Mouse (Mus musculus) right cerebral cortex, adult 2 months (tissue): ENCODE data around the gene Sash1.

Experiments used
- DNase-seq, 2 experiments: peaks; one replicate each; pipeline ENCODE4 v3.0.0; 2021 to 2022; ENCODE audit warnings: low spot score in 2 of 2

Gene Sash1

DNA sequence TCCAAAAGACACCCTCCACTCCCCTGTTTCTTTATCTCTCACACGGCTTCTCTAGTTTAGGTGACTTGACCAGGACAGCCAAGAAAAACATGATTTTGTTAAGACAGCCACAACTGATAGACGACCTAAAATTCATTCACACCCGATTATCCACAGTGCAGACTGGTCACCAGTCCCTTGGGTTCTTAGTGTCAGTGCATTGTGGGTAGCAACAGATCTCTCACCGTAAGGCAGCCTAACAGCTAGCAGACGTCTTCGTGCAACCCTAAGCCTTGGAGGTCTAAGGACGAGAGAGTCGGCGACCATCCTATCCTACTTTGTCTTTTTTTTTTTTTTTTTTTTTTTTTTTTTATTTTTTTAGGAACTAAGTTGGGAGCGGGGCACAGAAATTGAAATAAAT, 34.2 kb downstream of the Sash1 start:
- no peak for DNase-seq

DNA sequence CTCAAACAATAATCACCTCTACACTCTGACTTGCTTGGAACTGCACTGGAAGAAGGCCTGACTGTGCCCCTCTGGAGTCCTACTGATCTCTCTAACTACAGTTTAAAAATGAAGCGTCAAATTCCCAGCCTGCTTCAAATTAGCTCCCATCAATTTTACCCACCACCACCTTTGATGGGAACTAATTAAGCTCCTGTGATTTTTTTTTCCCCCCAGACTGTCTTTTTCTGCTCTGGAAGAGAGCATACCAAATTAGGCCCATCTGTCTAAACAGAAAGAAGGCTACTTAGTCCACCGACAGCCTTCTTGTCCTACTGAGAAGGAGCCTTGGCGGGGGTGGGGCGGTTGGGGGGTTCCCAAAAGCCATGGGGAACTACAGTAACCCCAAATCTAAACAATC, 37.9 kb downstream of the Sash1 start:
- no peak for DNase-seq

- no peak for DNase-seq
Measured at GRCm38 (mm10) chr10:8846258-8846657, 39.6 kb downstream of the Sash1 start.

DNA sequence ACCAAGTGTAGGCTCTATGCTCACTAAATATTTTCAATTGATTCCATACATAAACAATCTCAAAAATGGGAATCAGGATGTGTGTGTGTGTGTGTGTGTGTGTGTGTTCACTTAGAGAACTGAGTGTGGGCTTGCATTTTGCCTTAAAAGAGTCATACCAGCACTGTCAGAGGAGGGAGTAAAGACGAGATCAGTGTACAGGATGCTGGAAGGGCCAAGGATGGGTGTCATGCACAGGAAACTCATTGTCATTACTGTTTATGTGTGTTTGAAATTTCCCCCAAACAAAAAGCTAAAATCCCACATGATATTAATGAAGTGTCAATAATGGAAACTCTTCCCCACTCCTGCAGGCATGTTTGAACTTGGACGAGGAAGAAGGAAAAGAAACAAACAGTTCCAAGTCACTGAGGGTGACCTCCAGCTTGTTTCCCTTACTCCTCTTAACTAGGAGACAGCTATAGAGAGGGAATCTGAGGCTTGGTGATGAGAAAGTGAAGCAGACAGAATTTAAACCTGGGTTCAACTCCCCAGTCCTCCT, 40.6 kb downstream of the Sash1 start:
- DNase-seq: no peak

- DNase-seq: no peak
Measured at GRCm38 (mm10) chr10:8839956-8840355, 45.9 kb downstream of the Sash1 start.

GRCm38 (mm10) chr10:8833816-8834464, 51.9 kb downstream of the Sash1 start:
- DNase-seq: peak in 1 of 2 experiments; percentile 25

DNA sequence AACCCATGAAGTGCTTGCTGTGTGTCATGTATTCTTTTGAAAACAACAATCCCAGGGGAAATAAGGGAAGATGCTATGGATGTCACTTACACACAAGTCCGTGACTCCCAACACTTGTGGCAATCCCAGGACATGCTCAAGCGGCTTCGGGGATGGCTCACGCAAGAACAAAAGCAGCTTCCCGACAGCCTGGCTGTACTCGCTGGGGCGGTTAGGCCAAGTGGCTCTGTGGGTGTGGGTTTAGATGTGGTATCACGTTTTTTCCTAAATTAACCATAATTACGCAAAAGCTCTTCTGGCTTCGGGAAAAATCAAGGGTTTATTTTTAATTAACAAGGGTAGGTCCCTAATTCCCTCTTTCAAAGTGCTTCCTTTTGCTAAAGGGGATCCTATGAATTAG, 59.6 kb downstream of the Sash1 start:
- DNase-seq: no peak

DNA sequence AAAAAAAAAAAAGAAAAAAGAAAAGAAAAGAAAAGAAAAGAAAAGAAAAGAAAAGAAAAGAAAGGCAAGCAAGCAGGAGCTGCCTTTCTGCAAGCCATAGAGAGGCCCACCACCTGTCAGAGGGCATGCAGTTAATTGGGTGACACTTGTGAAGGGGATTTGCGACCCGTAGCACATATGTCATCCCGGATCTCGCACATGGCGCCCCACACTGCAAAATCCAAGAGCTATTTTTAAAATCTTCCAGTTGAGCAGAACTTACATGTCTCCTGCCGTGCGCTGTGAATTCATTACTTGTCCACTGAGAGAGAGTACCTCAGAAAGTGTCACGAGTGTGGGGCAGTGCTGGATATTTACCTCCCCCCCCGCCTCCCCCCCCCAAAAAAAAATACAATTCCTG, 60.0 kb downstream of the Sash1 start:
- DNase-seq: no peak

GRCm38 (mm10) chr10:8818066-8818465, 67.8 kb downstream of the Sash1 start:
- no peak for DNase-seq

DNA sequence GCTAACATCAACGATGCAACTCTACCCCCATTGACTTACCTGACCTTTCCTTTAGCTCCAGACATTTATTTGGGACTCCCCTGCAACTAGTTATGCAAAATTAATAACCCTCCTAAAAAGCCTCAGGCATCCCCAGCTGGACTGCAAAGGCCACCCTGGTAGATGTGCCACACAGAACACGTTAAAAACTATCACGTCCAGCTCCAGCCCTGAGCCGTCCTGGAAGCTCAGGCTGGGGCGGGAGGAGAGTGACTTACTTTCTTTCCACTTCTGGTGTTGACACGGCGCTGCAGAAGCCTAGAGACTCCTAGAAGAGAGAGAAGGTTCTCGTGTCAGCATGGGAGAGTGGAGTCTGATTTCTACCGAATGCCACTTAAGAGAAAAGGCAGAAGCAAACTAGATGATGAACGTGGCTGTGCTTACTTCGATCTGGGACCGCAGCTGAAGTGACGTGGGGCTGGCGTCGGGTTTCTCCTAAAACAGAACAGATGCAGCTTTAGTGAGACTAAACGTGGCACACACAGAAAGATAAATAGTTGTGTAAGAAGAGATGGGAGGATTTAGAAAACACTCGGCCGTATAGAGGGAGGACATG, 71.8 kb downstream of the Sash1 start:
- DNase-seq: no peak

DNA sequence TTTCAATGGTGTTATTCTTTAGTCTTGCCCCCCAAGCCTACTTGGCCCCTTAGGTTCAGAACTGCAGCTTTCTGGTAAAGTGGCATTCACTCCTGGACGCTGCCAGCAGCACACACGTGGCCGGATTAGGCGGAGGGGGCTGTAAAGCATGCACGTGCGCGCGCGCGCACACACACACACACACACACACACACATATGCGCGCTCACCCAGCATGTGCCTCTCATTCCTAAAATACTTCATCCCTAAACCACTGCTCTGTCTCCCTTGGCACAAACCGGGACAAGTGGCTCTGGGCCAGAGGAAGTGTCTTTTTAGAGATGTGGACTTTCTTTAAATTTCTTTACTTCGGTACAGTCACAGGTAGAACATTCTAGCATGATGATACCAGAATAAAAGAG, 72.6 kb downstream of the Sash1 start:
- DNase-seq: no peak

DNA sequence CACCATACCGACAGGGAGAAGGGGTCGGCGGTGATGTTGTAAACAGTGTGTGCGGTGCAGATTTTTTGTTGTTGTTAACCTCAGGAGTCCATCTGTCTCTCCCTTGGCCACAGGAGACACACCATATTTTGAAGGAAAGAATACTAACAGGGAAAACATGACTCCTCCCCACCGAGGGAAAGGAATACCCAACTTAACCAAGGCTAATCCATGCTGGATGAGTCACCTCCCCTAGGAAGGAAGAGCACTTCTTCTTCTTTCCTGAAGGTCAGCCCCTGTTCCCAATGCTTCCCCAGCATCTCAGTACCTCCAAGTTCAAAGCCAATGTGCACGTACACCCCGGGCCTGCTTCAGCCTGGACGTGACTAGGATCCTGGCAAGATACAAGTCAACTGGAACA, 73.1 kb downstream of the Sash1 start:
- DNase-seq: no peak

- no peak for DNase-seq
Measured at GRCm38 (mm10) chr10:8811261-8812039, 74.4 kb downstream of the Sash1 start.

DNA sequence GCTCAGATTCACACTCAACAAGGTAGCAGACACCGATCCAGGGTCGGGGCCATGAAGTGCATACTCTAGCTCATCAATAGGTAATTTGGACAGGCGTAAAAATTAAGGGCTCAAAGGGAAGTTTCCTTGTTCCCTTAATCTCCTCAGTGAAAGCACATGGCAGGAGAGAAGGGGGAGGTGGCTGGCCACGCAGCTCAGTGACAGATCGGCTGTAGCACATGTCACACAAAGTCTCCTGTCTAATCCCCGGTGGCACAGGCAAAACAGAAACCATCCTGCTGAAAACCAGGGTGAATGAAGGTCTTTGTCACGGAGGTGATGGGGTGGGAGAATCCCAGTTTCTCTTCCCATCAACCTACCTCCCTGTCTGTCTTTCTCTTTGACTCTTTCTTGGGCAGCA, 75.4 kb downstream of the Sash1 start:
- DNase-seq: no peak

DNA sequence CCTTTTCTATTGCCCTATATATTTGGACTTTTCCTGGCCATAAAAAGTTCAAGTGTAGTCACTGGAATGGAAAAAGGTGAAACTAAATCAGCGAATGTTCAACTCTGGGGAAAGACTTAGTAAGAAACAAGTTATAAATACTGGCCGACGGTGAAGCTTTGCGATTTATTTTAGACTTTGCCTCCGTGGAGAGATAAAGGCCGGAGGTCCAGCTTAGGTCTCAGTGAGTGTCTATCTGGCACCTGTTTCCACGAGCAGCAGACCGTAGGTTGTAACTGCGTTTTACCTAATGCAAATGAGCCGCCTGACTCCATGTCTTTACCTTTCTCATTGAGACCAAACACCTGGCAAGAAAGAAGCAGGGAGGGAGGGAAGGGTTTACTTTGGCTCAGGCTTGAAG, 77.5 kb downstream of the Sash1 start:
- no peak for DNase-seq

DNA sequence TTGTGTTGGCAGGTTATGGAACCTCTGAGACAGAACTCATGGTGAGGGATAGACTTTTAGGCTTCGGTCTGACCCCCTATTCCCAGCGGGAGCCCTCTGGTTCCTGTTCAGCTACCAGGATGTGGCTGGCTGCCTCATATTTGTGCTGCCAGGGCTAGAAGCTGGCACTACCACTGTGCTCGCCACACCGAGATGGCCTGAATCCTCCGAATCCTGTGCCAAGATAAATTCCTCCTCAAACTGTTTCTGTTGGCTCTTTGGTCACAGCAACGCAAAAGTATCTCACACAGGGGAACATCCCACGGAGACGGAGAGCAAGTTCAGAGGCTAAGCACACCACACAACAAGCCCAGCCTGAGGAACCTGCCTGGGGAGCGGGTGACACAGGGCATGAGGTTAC, 78.3 kb downstream of the Sash1 start:
- DNase-seq: no peak

DNA sequence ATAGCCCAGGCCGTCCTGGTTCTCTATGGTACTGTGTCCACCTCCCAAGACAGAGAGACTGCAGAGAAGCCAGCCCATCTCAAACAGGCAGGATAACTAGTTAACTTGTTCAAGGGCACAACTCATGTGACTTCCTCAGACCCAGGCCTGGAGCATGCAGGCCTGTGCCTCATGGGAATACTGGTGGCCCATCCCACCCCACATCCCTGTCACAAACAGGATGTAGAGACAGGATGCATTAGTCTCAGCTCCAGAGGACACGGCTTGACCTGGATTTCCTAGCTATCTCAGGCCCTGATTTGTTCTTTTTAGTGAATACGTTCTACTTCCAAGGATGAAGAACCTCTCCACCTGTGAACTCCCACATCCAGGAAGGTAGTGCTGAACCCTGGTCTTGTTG, 80.5 kb downstream of the Sash1 start:
- DNase-seq: no peak

- DNase-seq: peak; percentile 19 to 37
Measured at GRCm38 (mm10) chr10:8804292-8804691, 81.6 kb downstream of the Sash1 start.

DNA sequence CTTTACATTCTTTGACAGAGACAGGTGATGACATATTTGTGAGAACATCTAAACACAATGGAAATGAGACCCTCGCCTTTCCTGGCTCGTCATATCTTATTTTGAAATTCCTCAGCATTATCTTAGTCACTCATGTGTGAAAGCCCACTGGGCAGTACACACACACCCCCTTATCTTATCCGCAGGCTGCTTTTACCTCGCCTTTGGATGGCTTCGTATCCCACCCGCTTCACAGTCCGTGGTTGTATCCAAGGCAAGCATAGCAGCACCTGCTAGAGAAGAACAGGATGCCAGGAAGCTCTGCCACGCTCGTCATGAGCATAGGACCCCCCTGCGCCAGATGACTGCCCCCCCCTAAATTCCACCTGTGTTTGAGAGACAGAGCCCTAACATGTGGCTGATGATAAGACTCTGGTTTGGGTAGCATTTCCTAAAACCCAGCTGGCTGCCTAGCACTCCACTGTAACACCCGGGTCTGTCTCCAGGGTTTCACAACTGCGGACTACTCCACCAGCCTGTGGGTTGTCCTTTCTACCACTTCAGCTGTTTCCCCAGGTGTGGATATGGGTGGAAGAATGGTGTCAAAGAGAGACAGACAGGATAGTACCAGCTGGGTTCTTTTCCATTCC, 84.0 kb downstream of the Sash1 start:
- DNase-seq: peak in 1 of 2 experiments; percentile 11

- DNase-seq: peak; percentile 64 to 76
Measured at GRCm38 (mm10) chr10:8801139-8801613, 84.7 kb downstream of the Sash1 start.

DNA sequence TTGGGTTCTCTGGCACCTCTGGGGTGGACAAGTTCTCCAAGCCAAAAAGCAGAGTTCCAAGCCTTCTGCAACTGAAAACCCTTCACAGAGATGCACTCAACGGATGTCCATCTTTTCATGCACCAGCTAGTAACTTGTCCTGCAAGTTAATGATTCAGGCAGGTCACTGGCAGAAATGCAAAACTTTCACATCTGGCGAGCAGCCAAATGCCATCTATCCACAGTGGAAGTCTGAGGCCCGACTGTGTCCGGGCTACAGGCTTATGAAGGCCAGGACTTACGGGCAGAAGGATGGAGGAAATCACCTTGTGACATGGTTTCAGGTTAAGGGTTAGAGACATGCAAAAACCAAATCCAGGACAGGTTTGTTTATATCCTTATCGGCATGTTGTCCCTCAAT, 88.0 kb downstream of the Sash1 start:
- DNase-seq: no peak

DNA sequence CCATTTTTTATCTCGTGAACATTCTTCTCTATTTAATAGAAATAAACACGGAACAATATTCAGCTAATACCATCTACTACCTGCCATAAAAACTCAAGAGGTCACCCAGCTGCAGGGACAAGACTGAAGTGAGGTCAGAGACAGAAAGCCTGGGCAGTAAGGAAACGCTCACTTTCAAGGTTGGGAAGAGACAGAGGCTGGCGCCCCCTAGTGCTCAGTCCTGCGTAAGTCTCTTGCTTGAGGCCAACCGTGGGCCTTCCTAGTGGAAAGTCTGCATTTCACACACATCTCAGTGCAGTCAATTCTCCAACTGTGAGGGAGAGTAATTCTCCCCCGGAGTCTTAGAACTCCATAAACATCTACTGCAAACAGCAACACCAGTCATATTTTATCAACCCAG, 90.5 kb downstream of the Sash1 start:
- DNase-seq: peak; percentile 83 to 84
